Mouse (Mus musculus) ES-Bruce4 (cell line): ENCODE data around the gene Grrp1. TPM values are rescaled to one million over a fixed set of nuclear protein-coding genes. Genes with fewer than 3 reads are reported as not detected.

Experiments used
- H3K27ac ChIP-seq: 2 replicates; pipeline ENCODE4 v1.5.1; 2012; ENCODE audit warnings: low read length, inconsistent platforms; ENCODE audit not compliant: insufficient read depth
- H3K27me3 ChIP-seq: 2 replicates; pipeline ENCODE4 v1.6.1; 2012; ENCODE audit warnings: mild to moderate bottlenecking, low read length, inconsistent platforms; ENCODE audit not compliant: control insufficient read depth, poor library complexity, insufficient read depth, severe bottlenecking
- H3K36me3 ChIP-seq: 2 replicates; pipeline ENCODE4 v1.6.1; 2012; ENCODE audit warnings: inconsistent platforms, mild to moderate bottlenecking, low read length, moderate library complexity; ENCODE audit not compliant: control insufficient read depth, poor library complexity, insufficient read depth, severe bottlenecking
- H3K4me1 ChIP-seq: one replicate; pipeline ENCODE4 v1.8.1; 2011; ENCODE audit warnings: low read length; ENCODE audit not compliant: control insufficient read depth, insufficient read depth
- H3K4me3 ChIP-seq: 2 replicates; pipeline ENCODE4 v1.5.1; 2011; ENCODE audit warnings: low read depth, mild to moderate bottlenecking, low read length
- H3K9ac ChIP-seq: 2 replicates; pipeline ENCODE4 v1.6.1; 2012; ENCODE audit warnings: low read depth, mild to moderate bottlenecking, inconsistent platforms; ENCODE audit not compliant: poor library complexity, severe bottlenecking
- H3K9me3 ChIP-seq: replicated peaks from 2 replicates; pipeline ENCODE4 v1.6.1; 2012; ENCODE audit warnings: mild to moderate bottlenecking, low read length, inconsistent platforms; ENCODE audit not compliant: control insufficient read depth, poor library complexity, insufficient read depth, severe bottlenecking
- CTCF ChIP-seq: IDR thresholded peaks from one replicate; pipeline ENCODE4 v1.8.1; 2011; ENCODE audit warnings: low read depth, low read length
- EP300 ChIP-seq: IDR thresholded peaks from 2 replicates; pipeline ENCODE4 v1.6.1; 2011; ENCODE audit warnings: low read depth, low read length; ENCODE audit not compliant: insufficient read depth
- POLR2A ChIP-seq: IDR thresholded peaks from one replicate; pipeline ENCODE4 v1.8.1; 2011; ENCODE audit warnings: low read length; ENCODE audit not compliant: insufficient read depth
- polyA plus RNA-seq: library from polyadenylated mRNA; stranded (reverse); fragments of >200 nt; gene quantifications from 2 replicates; pipeline ENCODE4 v1.2.4, GENCODE M21; 2011; ENCODE audit warnings: low read depth; ENCODE audit not compliant: missing spikeins, insufficient read depth, insufficient read length

Gene Grrp1
- polyA plus RNA-seq, 1 experiment = not detected

- Histone ChIP-seq H3K4me1 (peaks cover 5% of the 10 kb centered on the region), H3K36me3 (no peaks in the 10 kb centered on the region), H3K27ac (no peak within 1 kb of the TSS), H3K4me3 (peak within 1 kb of the TSS; percentile 72), H3K9me3 (no peaks in the 10 kb centered on the region), H3K27me3 (no peaks in the 10 kb centered on the region), H3K9ac (peak within 1 kb of the TSS; percentile 39)
- TF ChIP-seq CTCF (no peak), POLR2A (no peak), EP300 (no peak)
These were observed 15.6 kb downstream of the Grrp1 start, which contains the start of gene Cnksr1 for GRCm38 (mm10) chr4:134238279-134238651. Gene Cnksr1, minus strand, starts transcription at chr4:134238399.

DNA sequence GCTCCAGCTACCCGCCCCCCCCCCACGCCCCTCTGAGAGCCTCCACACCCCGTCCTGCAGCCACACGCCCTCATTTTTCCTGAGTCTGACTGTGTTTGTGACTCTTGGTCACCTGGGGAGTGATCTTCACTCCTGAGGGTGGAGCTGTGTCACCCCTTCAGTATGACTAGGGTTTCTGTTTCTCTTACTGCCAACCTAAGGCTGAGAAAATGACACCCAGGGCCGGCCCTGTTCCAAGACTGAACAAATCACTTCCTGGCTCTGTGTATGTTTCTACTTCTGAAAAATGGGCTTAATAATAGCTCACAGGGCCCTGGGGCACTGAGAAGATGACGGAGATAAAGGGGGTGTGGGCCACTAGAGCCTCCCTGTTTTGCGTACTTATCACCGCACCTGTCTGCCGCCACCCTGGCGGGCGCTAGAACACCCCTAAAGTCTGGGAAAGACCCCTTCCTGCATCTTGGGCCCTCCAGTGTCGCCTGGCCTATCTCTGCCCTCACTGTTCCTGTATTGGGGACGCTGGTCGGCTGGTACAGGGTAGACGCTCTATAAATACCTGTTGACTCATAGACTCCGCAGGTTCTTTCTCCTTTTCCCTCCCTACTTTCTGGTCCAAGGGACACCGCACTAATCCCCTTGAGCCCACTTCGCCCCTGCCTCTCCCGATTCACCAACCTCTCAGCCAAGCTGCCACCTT, 16.2 kb downstream of the Grrp1 start:
- Histone ChIP-seq H3K4me3 (peak overlapping the region; percentile 72), H3K4me1 (peaks cover 5% of the 10 kb centered on the region), H3K27ac (no peak overlapping the region), H3K9ac (peak overlapping the region; percentile 39), H3K27me3 (no peaks in the 10 kb centered on the region), H3K9me3 (no peaks in the 10 kb centered on the region), H3K36me3 (no peaks in the 10 kb centered on the region)
- TF ChIP-seq EP300 (no peak), POLR2A (no peak), CTCF (no peak)

DNA sequence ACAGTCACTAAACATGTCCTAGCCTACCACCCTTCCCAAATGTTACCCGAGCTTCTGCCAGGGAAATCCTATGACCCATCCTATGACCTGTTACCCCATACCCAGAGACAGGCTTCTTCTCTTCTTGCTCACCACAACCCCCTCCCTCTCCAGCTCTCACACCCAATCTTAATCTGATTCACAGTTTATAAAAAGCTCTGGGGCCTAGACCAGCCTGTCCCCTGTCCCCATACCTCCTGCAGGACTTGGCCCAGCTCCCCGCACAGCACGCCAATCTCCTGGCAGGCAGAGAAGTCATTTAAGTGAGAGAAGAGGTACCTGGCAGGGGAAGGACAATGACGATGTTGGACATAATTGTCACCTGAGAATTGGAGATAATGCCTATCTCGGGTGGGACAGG, 19.0 kb downstream of the Grrp1 start:
- TF ChIP-seq POLR2A = no peak
- no peak for TF ChIP-seq CTCF
- TF ChIP-seq EP300 = no peak
- H3K36me3 ChIP-seq = no peaks in the 10 kb centered on the region
- H3K27me3 ChIP-seq = no peaks in the 10 kb centered on the region
- no peak overlapping the region for H3K27ac ChIP-seq
- peaks cover 5% of the 10 kb centered on the region for H3K4me1 ChIP-seq
- no peak overlapping the region for H3K4me3 ChIP-seq
- H3K9me3 ChIP-seq = no peaks in the 10 kb centered on the region
- H3K9ac ChIP-seq = no peak overlapping the region

DNA sequence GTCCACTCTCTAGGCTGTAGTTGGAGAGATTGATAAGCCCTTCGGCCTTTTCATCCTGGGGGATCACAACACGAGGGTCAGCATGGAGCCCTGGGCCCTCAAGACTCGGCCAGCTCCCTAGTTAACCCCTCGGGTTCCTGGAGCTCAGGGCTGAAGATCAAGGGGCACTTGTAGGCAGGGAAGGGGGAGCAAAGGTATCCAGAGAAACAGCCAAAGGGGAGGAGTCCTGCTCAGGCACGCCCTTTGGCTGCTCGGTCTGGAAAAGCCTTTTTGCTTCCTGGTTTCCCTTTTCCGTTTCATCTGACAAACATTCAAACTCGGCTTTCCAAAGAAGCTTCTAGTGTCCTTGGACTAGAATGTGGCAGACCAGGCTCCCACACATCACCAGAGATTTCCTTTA, 23.5 kb downstream of the Grrp1 start:
- no peak overlapping the region for H3K9ac ChIP-seq
- no peak overlapping the region for H3K27ac ChIP-seq
- no peaks in the 10 kb centered on the region for H3K27me3 ChIP-seq
- H3K4me3 ChIP-seq = no peak overlapping the region
- H3K4me1 ChIP-seq = no peaks in the 10 kb centered on the region
- H3K36me3 ChIP-seq = no peaks in the 10 kb centered on the region
- H3K9me3 ChIP-seq = no peaks in the 10 kb centered on the region
- TF ChIP-seq CTCF (no peak), EP300 (no peak), POLR2A (no peak)

- Histone ChIP-seq H3K4me3 (no peak within 1 kb of the TSS), H3K9me3 (no peaks in the 10 kb centered on the region), H3K36me3 (no peaks in the 10 kb centered on the region), H3K9ac (no peak within 1 kb of the TSS), H3K4me1 (no peaks in the 10 kb centered on the region), H3K27ac (no peak within 1 kb of the TSS), H3K27me3 (no peaks in the 10 kb centered on the region)
- TF ChIP-seq EP300 (no peak), POLR2A (no peak)
These were observed 26.7 kb downstream of the Grrp1 start, which contains the start of gene Catsper4 for GRCm38 (mm10) chr4:134227194-134227593. Gene Catsper4, minus strand, starts transcription at chr4:134227383.

GRCm38 (mm10) chr4:134222793-134223600, 30.9 kb downstream of the Grrp1 start:
- H3K4me3 ChIP-seq = no peak overlapping the region
- H3K36me3 ChIP-seq = no peaks in the 10 kb centered on the region
- H3K9ac ChIP-seq = no peak overlapping the region
- H3K4me1 ChIP-seq = no peaks in the 10 kb centered on the region
- H3K9me3 ChIP-seq = no peaks in the 10 kb centered on the region
- TF ChIP-seq POLR2A (no peak), EP300 (no peak), CTCF (no peak)
- H3K27ac ChIP-seq = no peak overlapping the region
- H3K27me3 ChIP-seq = no peaks in the 10 kb centered on the region
